Mouse (Mus musculus) stomach, postnatal 0 days (tissue): ENCODE results near the gene Nudt16l1.

Experiments
- CTCF ChIP-seq: IDR thresholded peaks from 2 replicates; pipeline ENCODE4 v1.5.1; 2016; ENCODE audit warnings: antibody characterized with exemption, low read depth, mild to moderate bottlenecking, moderate library complexity
- EP300 ChIP-seq: optimal IDR thresholded peaks from 2 replicates; pipeline ENCODE3; 2016; ENCODE audit warnings: antibody characterized with exemption

DNA sequence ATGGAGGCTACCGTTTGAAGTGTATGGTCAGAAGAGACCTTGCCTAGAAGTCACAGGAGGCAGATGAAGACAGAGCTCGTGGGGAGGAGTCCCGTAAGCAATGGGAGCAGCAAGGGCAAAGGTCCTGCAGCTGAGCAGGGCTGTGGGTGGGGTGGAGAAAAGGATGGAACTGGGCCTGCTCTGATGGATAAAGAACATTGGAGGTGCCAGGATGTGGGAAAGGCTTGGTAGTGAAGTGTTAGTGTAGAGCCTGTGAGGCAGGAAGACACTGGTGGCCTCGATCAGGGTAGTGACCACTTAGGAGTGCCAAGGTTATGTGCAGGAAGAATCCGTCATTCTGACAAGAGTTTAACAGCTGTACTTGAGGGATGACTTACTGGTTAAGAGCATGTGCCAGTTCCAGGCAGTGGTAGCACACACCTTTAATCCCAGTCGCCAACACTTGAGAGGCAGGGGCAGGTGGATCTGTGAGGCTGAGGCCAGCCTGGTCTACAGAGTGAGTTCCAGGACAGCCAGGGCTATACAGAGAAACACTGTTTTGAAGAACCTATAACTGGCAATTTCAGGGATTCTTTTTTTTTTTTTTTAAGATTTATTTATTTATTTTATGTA is 35.0 kb upstream of the Nudt16l1 start:
- TF ChIP-seq EP300 (no peak), CTCF (no peak)
